Mouse (Mus musculus): Measurements from ENCODE around the gene Heatr5b. TPM values are rescaled to one million over a fixed set of nuclear protein-coding genes. Genes with fewer than 3 reads are reported as not detected.

Gene Heatr5b
- polyA plus RNA-seq, 1 experiment from 2014 or later = 11.5 TPM

DNA sequence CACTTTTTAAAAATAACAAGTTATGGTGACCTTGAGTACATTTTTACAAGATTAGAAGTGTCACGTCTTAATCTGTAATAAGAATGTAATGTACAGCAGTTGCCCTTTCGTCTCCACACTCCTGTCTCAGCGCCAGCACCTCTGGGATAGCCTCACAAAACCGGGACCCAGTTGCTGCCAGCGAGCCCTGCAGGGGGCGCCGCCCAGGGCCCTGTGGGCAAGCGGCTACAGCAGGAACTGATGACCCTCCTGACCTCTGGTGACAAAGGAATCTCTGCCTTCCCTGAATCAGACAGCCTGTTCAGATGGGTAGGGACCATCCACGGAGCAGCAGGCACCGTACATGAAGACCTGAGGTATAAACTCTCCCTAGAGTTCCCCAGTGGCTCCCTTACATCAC is 83.1 kb downstream of the Heatr5b start:
- ATAC-seq (replicated peaks; ENCODE audit: low FRiP score, low TSS enrichment, low read depth) = no peak

DNA sequence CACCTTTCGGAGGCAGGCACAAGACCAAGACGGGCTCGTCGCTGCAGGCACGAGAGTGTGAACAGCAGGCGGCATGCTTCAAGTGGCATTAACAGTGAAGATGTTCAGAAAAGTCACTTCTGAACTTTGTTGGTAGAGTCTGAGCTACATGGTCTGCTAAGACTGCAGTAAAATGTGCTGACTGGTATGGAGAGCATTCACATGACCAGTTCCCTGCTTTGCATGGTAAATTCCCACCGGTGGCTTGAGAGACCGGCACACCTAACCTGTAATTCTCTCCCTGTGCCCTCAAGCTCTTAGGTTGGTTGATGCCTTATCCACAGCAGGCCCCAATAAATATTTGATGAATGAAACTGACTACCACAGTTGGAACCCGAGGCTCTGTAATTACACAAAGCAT is 86.7 kb downstream of the Heatr5b start:
- no peak overlapping the region for H3K9ac ChIP-seq (ENCODE audit: low read length)
- 87% methylated on average over 9 of the region's 9 CpGs for WGBS
- no peak overlapping the region for H3K27ac ChIP-seq (ENCODE audit: low read depth)
- ATAC-seq (replicated peaks; ENCODE audit: low FRiP score, low TSS enrichment, low read depth) (no peak), DNase-seq (ENCODE audit: low spot score) (no peak)
- H3K4me3 ChIP-seq (ENCODE audit: low read depth, low read length) = no peak overlapping the region
- H3K4me1 ChIP-seq (replicated peaks; ENCODE audit: control insufficient read depth, insufficient read depth, low read length) = no peaks in the 10 kb centered on the region
- no peaks in the 10 kb centered on the region for H3K27me3 ChIP-seq (replicated peaks; ENCODE audit: control insufficient read depth, insufficient read depth, low read length)
- no peaks in the 10 kb centered on the region for H3K9me3 ChIP-seq (ENCODE audit: control insufficient read depth, low read length)
- peaks cover 4% of the 10 kb centered on the region; the same call in 1 of the 2 replicates for H3K36me3 ChIP-seq (ENCODE audit: control insufficient read depth, insufficient read depth, low read length)
- no peak overlapping the region for H3K4me2 ChIP-seq (ENCODE audit: low read length)

More for the DNA sequence above, 83.1 kb downstream of the Heatr5b start:
- Histone ChIP-seq H3K27me3 (replicated peaks; ENCODE audit: control insufficient read depth, insufficient read depth, low read length) (no peaks in the 10 kb centered on the region), H3K4me1 (replicated peaks; ENCODE audit: control insufficient read depth, insufficient read depth, low read length) (no peaks in the 10 kb centered on the region), H3K4me3 (ENCODE audit: low read depth, low read length) (no peak overlapping the region), H3K4me2 (ENCODE audit: low read length) (no peak overlapping the region), H3K27ac (ENCODE audit: low read depth) (no peak overlapping the region), H3K36me3 (ENCODE audit: control insufficient read depth, insufficient read depth, low read length) (peaks cover 22% of the 10 kb centered on the region), H3K9me3 (ENCODE audit: control insufficient read depth, low read length) (no peaks in the 10 kb centered on the region), H3K9ac (ENCODE audit: low read length) (no peak overlapping the region)
- no peak for DNase-seq (ENCODE audit: low spot score)
- 69% methylated on average over 10 of the region's 10 CpGs for WGBS

- no peaks in the 10 kb centered on the region for H3K9me3 ChIP-seq (ENCODE audit: control insufficient read depth, low read length)
- H3K27ac ChIP-seq (ENCODE audit: low read depth) = no peak overlapping the region
- no peak for DNase-seq (ENCODE audit: low spot score)
- H3K36me3 ChIP-seq (ENCODE audit: control insufficient read depth, insufficient read depth, low read length) = no peaks in the 10 kb centered on the region
- H3K4me3 ChIP-seq (ENCODE audit: low read depth, low read length) = no peak overlapping the region
- no peak overlapping the region for H3K9ac ChIP-seq (ENCODE audit: low read length)
- H3K4me1 ChIP-seq (replicated peaks; ENCODE audit: control insufficient read depth, insufficient read depth, low read length) = peaks cover 11% of the 10 kb centered on the region
- ATAC-seq (replicated peaks; ENCODE audit: low FRiP score, low TSS enrichment, low read depth) = no peak
- WGBS = 37% methylated on average over 1 of the region's 1 CpGs
- H3K4me2 ChIP-seq (ENCODE audit: low read length) = no peak overlapping the region
- H3K27me3 ChIP-seq (replicated peaks; ENCODE audit: control insufficient read depth, insufficient read depth, low read length) = no peaks in the 10 kb centered on the region
These were observed 96.7 kb downstream of the Heatr5b start for GRCm38 (mm10) chr17:78738416-78738815.

DNA sequence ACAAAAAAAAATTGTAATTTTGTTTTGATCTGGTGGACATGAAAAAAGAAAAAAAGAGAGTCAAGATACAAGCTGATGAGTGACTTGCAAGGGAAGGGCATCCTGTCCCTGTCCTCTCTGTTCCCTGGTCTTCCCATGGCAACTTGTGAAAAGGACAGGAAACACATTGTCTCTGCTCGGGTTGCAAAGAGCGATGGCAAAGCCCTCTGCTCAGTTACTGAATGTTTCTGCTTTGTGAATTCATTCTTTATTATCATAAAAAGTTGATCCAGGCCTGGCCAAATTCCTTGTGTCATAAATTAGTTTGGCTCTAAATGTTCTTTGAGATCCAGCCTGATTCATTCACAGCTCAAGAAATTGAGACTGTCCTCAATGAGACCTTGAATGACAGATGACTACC is 97.4 kb downstream of the Heatr5b start:
- Histone ChIP-seq H3K4me3 (ENCODE audit: low read depth, low read length) (no peak overlapping the region), H3K9me3 (ENCODE audit: control insufficient read depth, low read length) (no peaks in the 10 kb centered on the region), H3K9ac (ENCODE audit: low read length) (no peak overlapping the region), H3K36me3 (ENCODE audit: control insufficient read depth, insufficient read depth, low read length) (no peaks in the 10 kb centered on the region), H3K4me1 (replicated peaks; ENCODE audit: control insufficient read depth, insufficient read depth, low read length) (peaks cover 11% of the 10 kb centered on the region), H3K27ac (ENCODE audit: low read depth) (no peak overlapping the region), H3K27me3 (replicated peaks; ENCODE audit: control insufficient read depth, insufficient read depth, low read length) (no peaks in the 10 kb centered on the region), H3K4me2 (ENCODE audit: low read length) (no peak overlapping the region)
- ATAC-seq (replicated peaks; ENCODE audit: low FRiP score, low TSS enrichment, low read depth) (no peak), DNase-seq (ENCODE audit: low spot score) (no peak)
- WGBS = 53% methylated on average over 2 of the region's 2 CpGs

DNA sequence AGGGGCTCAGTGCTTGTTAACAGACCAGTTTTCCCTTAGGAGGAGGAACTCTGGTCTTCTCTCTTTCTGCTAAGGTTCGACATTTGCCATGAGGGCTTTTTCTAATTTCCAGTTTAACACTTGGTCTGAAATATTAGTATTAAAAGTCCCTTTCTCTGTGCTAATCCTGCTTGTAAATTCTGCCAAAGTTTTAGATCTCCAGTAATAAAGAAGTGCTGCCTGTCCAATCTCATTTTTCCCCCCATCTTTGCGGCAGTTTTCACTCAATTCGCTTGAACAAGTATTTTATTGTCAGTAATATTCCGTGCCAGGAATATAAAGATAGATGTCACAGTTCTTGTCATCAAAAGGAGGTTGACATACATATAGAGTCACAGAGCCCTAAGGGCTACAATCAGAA is 98.1 kb downstream of the Heatr5b start, which contains the start of gene Strn:
TSS of gene Strn (minus strand) at position 101 of the 400 bp plus-strand sequence.
- Histone ChIP-seq H3K27me3 (replicated peaks; ENCODE audit: control insufficient read depth, insufficient read depth, low read length) (no peaks in the 10 kb centered on the region), H3K4me1 (replicated peaks; ENCODE audit: control insufficient read depth, insufficient read depth, low read length) (peaks cover 11% of the 10 kb centered on the region), H3K36me3 (ENCODE audit: control insufficient read depth, insufficient read depth, low read length) (no peaks in the 10 kb centered on the region), H3K4me2 (ENCODE audit: low read length) (peak within 1 kb of the TSS; percentile 64), H3K9ac (ENCODE audit: low read length) (peak within 1 kb of the TSS; percentile 84), H3K4me3 (ENCODE audit: low read depth, low read length) (peak within 1 kb of the TSS; percentile 89), H3K27ac (ENCODE audit: low read depth) (peak within 1 kb of the TSS; percentile 86), H3K9me3 (ENCODE audit: control insufficient read depth, low read length) (no peaks in the 10 kb centered on the region)
- 38% methylated on average over 4 of the region's 4 CpGs for WGBS
- ATAC-seq (replicated peaks; ENCODE audit: low FRiP score, low TSS enrichment, low read depth) (no peak), DNase-seq (ENCODE audit: low spot score) (no peak)

GRCm38 (mm10) chr17:78736473-78736988 is 98.6 kb downstream of the Heatr5b start:
- Histone ChIP-seq H3K36me3 (ENCODE audit: control insufficient read depth, insufficient read depth, low read length) (no peaks in the 10 kb centered on the region), H3K9ac (ENCODE audit: low read length) (peak overlapping the region; percentile 84), H3K4me3 (ENCODE audit: low read depth, low read length) (peak overlapping the region; percentile 89), H3K4me2 (ENCODE audit: low read length) (peak overlapping the region; percentile 64), H3K9me3 (ENCODE audit: control insufficient read depth, low read length) (no peaks in the 10 kb centered on the region), H3K27me3 (replicated peaks; ENCODE audit: control insufficient read depth, insufficient read depth, low read length) (no peaks in the 10 kb centered on the region), H3K4me1 (replicated peaks; ENCODE audit: control insufficient read depth, insufficient read depth, low read length) (peaks cover 11% of the 10 kb centered on the region), H3K27ac (ENCODE audit: low read depth) (peak overlapping the region; percentile 86)
- WGBS = under 1% methylated on average over 55 of the region's 60 CpGs
- DNase-seq (ENCODE audit: low spot score) = peak; percentile 99
- peak; percentile 100 for ATAC-seq (replicated peaks; ENCODE audit: low FRiP score, low TSS enrichment, low read depth)

DNA sequence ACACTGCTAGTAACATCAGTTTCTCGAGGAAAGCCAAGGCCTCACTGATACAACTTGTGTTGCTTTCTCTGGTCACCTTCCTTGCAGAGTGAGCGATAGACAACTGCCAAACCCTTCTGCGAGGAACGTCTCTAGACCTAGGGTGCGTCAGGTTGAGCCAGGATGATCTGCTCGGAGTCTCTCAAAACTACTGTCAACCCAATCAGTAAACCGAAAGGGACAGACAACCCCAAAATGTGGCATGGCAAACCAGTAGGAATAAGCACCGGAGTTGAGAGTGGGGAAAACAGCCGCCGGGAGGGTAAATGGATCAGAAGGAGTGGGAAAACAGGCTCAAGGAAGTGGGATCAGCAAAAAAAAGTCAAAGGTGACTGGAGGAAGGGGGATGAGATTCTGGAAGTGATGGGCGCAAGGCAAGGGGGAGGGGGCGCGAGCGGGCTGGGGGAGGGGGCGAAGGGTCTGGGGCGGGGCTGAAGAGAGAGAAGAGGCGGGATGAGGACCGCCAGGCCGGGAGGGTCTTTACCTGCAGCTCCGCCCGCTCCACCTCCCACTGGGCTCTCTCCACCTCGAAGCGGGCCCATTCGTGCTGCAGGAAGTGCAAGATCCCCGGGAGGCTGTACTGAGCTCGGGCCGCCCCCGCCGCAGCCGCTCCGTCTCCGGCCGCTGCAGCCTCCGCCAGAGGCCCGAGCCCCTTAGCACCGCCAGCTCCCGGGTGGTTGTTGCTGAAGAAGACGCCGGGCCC is 99.3 kb downstream of the Heatr5b start:
- no peaks in the 10 kb centered on the region for H3K36me3 ChIP-seq (ENCODE audit: control insufficient read depth, insufficient read depth, low read length)
- peak overlapping the region; percentile 64 for H3K4me2 ChIP-seq (ENCODE audit: low read length)
- under 1% methylated on average over 33 of the region's 39 CpGs for WGBS
- H3K9ac ChIP-seq (ENCODE audit: low read length) = peak overlapping the region; percentile 84
- no peaks in the 10 kb centered on the region for H3K27me3 ChIP-seq (replicated peaks; ENCODE audit: control insufficient read depth, insufficient read depth, low read length)
- H3K9me3 ChIP-seq (ENCODE audit: control insufficient read depth, low read length) = no peaks in the 10 kb centered on the region
- peaks cover 11% of the 10 kb centered on the region for H3K4me1 ChIP-seq (replicated peaks; ENCODE audit: control insufficient read depth, insufficient read depth, low read length)
- DNase-seq (ENCODE audit: low spot score) (peak; percentile 74), ATAC-seq (replicated peaks; ENCODE audit: low FRiP score, low TSS enrichment, low read depth) (peak; percentile 78)
- H3K27ac ChIP-seq (ENCODE audit: low read depth) = peak overlapping the region; percentile 86
- H3K4me3 ChIP-seq (ENCODE audit: low read depth, low read length) = peak overlapping the region; percentile 89

GRCm38 (mm10) chr17:78734806-78735205 is 100.4 kb downstream of the Heatr5b start:
- DNase-seq (ENCODE audit: low spot score) = no peak
- H3K9ac ChIP-seq (ENCODE audit: low read length) = peak overlapping the region; percentile 84; the same call in 1 of the 2 replicates
- peak overlapping the region; percentile 64 for H3K4me2 ChIP-seq (ENCODE audit: low read length)
- no peaks in the 10 kb centered on the region for H3K27me3 ChIP-seq (replicated peaks; ENCODE audit: control insufficient read depth, insufficient read depth, low read length)
- no peaks in the 10 kb centered on the region for H3K9me3 ChIP-seq (ENCODE audit: control insufficient read depth, low read length)
- H3K27ac ChIP-seq (ENCODE audit: low read depth) = no peak overlapping the region
- no peak for ATAC-seq (replicated peaks; ENCODE audit: low FRiP score, low TSS enrichment, low read depth)
- WGBS = 74% methylated on average over 10 of the region's 10 CpGs
- H3K4me1 ChIP-seq (replicated peaks; ENCODE audit: control insufficient read depth, insufficient read depth, low read length) = peaks cover 11% of the 10 kb centered on the region
- peak overlapping the region; percentile 89 for H3K4me3 ChIP-seq (ENCODE audit: low read depth, low read length)
- no peaks in the 10 kb centered on the region for H3K36me3 ChIP-seq (ENCODE audit: control insufficient read depth, insufficient read depth, low read length)

GRCm38 (mm10) chr17:78732056-78732455 is 103.1 kb downstream of the Heatr5b start:
- H3K27ac ChIP-seq (ENCODE audit: low read depth) = no peak overlapping the region
- H3K4me1 ChIP-seq (replicated peaks; ENCODE audit: control insufficient read depth, insufficient read depth, low read length) = peaks cover 8% of the 10 kb centered on the region
- H3K9ac ChIP-seq (ENCODE audit: low read length) = no peak overlapping the region
- no peak for ATAC-seq (replicated peaks; ENCODE audit: low FRiP score, low TSS enrichment, low read depth)
- 69% methylated on average over 1 of the region's 1 CpGs for whole genome bisulfite sequencing
- no peak for DNase-seq (ENCODE audit: low spot score)
- no peaks in the 10 kb centered on the region for H3K9me3 ChIP-seq (ENCODE audit: control insufficient read depth, low read length)
- H3K27me3 ChIP-seq (replicated peaks; ENCODE audit: control insufficient read depth, insufficient read depth, low read length) = no peaks in the 10 kb centered on the region
- no peak overlapping the region for H3K4me2 ChIP-seq (ENCODE audit: low read length)
- no peak overlapping the region for H3K4me3 ChIP-seq (ENCODE audit: low read depth, low read length)
- no peaks in the 10 kb centered on the region for H3K36me3 ChIP-seq (ENCODE audit: control insufficient read depth, insufficient read depth, low read length)
